Mouse (Mus musculus): Measurements from ENCODE around the gene Kif7. TPM values are rescaled to one million over a fixed set of nuclear protein-coding genes. Genes with fewer than 3 reads are reported as not detected.
A peak's percentile ranks its signal among the peaks of the same experiment; 100 is the strongest.

The Kif7 gene
- total RNA-seq, 2 experiments from 2014 or later = 0.27 to 0.40 TPM

DNA sequence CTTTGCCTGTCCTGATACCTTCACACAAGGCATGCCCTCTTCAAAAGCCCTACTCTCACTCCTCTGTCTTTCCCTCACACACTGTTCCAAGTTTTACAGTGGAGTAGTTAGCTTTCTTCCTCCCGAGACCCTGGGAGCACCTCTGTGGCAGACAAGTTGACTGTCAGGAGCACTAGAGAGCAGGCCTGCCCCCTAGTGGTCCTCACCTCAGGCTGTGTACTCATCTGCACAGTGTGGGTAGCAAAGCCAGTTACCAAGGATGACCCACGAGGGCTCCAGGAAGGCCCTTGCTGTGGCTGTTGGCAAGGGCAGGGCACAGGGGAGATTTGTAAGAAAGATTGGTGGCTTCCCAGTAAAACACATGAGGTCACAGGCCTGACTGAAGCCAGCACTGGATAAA is 11.6 kb upstream of the Kif7 start:
- DNase-seq (ENCODE audit: low spot score) = peak; percentile 33

DNA sequence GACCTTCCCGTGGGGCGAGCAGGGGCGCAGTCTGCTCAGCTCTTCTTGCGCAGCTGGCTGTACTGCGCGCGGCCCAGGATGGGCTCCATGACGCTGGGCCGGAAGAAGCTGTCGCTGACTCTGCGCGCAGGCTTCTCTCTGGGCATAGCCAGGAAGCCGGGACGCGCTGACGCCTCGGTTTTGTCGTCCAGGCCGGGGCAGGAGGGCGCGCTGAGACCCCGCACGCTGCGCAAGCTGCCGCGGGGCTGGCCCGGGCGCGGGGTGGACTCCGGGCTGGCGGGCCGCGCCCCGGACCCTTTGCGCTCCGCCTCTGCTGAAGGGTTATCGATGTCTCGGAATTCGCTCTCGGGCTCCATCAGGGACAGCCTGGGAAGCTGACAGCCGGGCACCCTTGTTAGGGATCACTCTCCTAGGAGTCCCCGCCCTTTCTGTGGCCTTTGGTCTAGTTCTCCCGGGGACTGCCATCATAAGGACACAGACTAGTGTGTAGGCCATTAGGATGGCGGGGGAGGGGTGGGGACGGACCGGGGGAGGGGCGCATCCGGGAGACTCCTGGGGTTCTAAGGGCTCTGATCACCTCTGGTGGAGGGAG is 6.0 kb upstream of the Kif7 start:
- peak; percentile 15 for DNase-seq (ENCODE audit: low spot score)

DNA sequence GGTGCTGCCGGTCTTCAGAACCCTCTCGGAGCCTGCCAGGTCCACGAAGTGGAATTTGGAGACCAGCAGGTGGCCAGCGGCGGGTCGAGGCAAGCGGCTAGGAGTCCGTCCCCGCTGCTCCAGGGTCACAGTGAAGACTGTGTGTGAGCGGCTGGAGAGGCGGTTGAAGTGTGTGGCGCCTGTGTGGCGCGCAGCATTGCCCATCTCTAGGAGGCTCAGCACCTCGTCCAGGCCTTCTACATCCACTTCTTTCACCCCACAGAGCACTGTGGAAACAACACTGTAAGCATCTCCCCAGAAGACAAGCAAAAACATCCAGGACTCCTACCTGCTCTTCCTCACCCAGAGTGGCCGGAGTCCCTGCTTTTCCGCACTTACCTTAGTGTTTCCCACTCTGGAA is 4.7 kb downstream of the Kif7 start:
- DNase-seq (ENCODE audit: low spot score) = no peak

DNA sequence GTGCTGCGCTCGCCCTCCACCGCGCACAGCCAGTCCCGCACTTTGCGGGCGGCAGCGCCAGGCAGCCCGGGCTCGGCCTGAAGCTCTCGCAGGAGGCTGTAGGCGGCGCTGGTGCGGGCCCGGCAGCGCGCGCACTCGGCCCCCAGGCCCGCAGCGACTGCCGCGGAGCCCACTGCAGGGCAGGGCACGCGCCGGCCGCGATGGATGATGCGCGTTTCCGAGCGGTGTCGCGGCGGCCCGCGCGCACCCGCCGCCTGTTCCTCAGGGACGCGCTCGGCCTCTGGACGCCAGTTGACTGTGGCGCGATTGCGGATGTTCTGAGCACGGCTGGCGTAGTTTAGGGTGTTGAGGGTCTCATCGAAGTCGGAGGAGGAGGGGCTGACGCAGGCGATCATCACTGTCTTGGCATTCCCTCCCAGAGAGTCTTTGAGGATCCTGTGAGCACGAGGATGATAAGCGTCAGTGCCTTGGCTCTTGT is 5.4 kb downstream of the Kif7 start:
- no peak for DNase-seq (ENCODE audit: low spot score)

DNA sequence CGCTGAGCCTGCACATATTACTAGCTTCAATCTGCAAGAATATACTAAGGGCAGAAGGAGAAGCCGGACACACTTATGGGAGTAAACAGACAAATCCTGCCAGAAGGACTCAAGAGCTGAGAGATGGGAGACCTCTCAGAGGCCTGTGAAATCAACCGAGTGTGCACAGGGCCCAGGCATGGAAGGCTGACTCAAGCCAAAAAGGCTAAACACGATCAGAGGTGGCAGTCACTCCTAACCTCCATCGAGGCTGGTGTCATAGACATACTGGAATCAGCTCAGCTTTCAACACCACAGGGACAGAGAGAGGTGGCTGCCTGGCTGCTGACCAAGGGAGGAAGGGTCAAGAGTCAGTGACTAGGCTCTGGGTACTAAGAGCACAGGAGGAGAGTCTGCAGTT is 10.3 kb downstream of the Kif7 start:
- DNase-seq (ENCODE audit: low spot score) = no peak

DNA sequence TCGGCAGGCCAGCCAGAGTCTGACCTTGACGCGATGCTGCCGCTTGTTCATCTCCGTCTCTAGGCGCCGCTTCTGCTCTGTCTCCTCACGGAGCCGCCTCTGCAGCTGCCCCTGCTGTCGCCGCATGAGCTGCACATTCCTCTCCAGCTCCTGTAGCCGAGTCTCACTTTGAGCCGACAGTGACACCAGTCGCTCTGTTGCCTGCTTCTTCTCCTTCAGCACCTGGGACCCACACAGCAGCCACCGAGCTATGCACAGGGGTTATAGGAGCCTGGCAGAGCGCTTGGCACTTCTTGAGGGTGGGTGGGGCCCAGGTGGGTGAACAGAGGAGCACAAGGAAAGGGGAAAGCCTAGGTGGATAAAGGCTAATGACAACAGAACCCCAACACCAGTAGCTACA is 12.8 kb downstream of the Kif7 start:
- DNase-seq (ENCODE audit: low spot score) = no peak

DNA sequence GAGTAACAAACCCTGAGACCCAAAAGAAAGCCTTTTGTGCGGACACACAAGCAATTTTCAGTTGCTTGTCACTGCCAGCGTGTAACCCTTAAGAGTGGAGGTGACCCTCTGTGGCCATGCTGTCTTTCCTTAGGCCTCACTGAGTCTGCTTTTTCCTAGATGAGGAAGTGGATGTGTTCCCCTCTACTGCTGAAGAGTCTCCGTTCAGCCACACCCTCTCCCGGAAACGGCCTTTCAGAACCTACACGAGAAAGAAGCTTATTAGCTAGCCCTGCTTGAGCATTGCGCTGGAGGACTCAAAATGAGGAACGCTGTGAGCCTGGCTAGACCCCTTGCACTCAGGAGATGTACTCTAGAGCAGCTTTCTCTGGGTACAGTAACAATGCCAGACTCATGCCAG is 19.0 kb downstream of the Kif7 start:
- DNase-seq (ENCODE audit: low spot score) = no peak

DNA sequence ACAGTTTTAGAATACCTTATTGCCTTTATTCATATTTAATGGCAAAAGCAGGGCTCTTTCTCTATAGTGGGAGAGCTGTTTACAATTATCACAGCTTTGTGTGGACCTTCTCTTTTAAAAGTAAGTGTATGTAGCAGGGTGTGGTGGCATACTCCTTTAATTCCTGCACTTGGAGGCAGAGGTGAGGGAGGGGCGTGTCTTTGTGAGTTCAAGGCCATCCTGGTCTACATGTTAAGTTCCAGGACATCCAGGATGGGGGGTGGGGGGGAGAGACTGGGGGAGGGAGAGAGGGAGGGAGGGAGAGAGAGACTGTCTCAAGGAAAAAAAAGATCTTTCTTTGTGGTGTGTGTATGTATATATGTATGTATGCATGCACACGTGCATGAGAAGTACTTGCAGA is 35.3 kb downstream of the Kif7 start:
- DNase-seq (ENCODE audit: low spot score) = no peak

DNA sequence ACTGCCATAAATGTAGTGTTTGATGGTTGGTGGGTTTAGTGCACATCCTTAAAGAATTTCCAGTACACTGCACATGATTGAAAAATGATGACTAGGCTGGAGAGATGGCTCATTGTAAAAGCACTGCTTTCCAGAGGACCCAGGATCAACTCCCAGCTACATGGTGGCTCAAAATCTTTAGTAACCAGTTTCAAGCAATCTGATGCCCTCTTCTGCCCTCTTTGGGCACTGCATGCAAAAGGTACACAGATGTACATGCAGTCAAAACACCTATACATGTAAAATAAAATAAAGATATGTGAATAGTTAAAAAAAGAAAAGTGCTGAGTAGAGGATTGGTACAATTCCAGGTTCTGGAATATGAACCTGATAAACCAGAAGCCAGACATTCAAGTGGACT is 36.3 kb downstream of the Kif7 start:
- no peak for DNase-seq (ENCODE audit: low spot score)

DNA sequence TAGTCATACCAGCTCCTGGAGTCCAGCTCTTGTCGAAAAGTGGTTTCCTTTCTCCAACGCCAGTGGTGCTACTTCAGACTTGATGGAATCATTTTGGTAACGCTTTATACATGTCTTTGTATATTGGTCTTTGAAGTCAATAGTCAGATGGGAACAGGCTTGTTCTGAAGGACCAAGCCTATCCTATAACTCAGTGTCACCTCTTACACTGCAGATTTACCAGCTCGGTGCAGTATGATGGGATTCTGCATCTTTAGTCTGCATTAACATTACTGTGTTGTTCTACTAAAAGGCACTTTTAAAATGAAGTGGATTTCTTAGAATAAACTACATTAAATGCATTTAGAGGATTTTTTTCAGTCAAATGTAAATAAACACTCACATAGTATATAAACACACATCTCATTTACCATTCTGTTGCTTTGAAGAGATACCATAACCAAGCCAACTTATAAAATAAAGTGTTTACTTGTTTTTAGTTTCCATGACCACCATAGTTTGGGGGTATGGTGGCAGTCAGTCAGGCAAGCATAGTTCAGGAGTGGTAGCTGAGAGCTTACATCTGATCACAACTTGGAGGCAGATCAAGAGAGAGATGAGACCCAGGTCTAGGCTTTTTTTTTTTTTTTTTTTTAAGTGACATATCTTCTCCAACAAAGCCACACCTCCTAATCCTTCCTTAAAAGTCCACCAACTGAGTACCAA is 44.5 kb downstream of the Kif7 start:
- no peak for DNase-seq (ENCODE audit: low spot score)

DNA sequence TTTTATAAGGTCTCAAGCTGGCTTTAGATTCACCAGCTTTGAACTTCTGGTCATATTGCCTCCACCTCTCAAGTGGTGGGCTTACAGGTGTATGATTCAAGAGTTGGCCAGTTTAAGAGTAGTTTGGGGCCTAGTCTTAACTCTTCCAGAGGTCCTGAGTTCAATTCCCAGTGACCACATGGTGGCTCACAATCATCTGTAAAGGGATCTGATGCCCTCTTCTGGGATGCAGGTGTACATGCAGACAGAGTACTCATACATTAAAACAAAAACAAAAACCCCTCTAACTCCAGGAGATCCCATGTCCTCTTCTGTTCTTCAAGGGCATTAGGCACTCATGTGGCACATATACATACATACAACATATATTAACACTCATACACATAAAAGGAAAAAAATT is 48.8 kb downstream of the Kif7 start:
- DNase-seq (ENCODE audit: low spot score) = no peak

DNA sequence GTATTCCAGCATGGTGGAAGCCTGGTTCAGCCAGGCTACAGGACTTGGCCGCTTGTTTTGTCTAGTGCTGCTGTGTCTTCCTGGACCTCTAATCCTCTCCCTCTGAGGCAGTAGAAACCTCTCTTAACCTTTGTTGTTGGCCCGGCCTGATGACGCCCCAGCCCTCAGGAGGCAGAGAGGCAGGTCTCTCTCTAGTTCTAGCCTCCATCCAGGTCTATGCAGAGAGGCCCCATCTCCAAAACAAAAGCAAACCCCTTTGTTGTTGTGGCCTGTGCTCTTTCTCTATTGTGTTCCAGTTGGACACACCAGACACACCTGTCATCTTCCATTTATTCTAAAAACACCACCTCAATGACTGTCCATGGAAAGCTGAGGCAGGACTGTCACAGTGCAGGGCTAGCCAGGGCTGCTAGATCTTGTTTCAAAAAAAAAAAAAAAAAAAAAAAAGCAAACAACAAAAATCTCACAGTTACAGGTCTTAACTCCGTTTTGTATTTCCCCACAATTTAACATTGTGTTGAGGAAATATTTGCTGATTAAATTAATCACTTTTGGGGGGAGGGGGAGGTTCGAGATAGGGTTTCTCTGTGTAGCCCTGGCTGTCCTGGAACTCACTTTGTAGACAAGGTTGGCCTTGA is 54.1 kb downstream of the Kif7 start:
- no peak for DNase-seq (ENCODE audit: low spot score)

DNA sequence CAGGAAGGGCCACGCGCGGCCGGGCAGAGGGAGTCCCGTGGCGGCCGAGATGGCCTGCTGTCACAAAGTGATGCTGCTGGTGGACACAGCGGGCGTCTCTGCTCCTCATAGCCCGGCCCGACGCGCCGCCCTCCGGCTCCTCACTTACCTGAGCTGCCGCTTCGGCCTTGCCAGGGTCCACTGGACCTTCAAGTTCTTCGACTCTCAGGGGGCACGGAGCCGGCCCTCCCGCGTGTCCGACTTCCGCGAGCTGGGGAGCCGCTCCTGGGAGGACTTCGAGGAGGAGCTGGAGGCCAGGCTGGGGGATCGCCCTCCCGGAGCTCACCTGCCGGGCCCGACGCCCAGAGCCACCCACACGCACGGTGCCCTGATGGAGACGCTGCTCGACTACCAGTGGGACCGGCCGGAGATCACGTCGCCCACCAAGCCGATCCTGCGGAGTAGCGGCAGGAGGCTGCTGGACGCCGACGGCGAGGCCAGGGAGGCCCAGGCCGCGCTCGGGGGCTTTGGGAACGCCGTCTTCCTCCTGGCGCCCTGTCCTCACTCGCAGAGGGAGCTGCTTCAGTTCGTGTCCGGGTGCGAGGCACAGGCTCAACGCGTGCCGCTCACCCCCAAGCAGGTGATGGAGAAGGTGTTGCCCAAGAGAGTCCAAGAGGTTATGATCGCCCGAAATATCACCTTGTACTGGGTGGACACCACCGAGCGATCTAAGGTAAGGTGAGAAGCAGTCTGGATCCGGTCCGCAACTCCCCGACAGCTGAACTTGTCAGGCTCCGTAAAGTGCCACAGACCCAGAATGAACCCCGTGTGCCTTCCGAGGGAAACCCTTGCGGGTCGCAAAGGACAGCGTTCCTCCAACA is 55.0 kb downstream of the Kif7 start:
- no peak for DNase-seq (ENCODE audit: low spot score)

DNA sequence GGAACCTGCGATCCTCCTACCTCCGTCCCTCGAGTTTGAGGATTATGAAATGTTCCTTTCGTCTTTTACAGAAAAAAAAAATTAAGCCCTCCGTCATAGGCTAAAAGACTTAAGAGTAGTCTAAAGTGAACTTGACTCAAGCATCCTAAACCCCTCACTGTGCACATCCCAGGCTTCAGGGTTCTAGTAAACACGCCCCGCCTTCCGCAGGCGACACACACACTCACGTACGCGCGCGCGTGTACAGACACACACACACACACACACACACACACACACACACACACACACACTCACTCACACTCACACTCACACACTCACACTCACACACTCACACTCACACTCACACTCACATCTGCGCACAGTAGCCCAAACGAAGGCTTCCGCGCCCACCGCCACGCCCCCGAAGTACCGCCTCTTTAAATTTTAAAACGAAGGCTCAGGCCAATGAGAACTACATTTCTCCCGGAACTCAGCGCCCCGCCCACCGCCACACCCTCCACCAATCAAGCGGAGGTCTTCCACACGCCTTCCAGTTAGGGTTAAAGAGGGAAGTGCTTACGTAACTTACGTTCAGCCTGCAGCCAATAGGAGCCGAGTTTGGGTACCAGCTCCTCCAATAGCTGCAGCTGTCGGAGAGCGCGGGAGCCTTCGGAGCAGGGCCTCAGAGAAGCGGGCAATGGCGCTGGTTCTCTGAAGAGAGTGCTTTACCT is 55.8 kb downstream of the Kif7 start, which contains the start of gene Ticrr:
Gene Ticrr (plus strand): TSS at position 619 of the 713 bp plus-strand sequence.
- peak; percentile 95 for DNase-seq (ENCODE audit: low spot score)

DNA sequence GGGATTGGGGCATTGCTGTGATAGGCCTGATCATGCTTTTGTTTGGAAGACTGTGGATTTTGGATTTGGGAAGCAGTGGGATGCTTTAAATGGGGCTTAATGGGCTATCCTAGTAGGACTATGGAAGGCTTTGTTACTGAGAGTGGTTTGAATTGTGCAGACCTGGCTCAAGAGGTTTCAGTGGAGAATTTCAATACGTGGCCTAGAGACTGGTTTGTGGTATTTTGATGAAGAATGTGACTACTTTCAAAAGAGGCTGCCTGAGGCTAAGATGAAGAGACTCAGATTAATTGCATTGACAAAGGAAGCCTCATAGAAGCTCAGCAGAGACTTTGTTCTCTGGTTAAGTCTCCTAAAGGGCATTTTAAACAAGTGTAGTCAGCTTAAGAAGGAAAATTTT is 60.9 kb downstream of the Kif7 start:
- DNase-seq (ENCODE audit: low spot score) = no peak

DNA sequence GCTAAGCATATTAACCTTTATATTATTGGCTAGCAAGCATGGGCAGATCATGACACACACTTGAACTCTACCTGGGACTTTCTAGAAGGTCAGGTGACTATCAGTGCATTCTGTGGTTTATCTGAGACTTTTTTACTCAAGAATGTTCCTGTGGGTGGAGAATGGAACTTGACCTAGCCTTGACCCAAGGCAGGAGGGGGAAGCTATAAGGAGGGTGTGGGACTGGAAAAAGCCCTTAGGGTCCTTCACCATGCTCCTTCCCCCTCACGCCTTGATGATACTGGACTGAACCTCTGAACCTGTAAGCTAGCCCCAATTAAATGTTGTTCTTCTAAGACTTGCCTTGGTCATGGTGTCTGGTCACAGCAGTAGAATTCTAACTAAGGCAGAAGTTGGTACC is 61.3 kb downstream of the Kif7 start:
- DNase-seq (ENCODE audit: low spot score) = no peak

DNA sequence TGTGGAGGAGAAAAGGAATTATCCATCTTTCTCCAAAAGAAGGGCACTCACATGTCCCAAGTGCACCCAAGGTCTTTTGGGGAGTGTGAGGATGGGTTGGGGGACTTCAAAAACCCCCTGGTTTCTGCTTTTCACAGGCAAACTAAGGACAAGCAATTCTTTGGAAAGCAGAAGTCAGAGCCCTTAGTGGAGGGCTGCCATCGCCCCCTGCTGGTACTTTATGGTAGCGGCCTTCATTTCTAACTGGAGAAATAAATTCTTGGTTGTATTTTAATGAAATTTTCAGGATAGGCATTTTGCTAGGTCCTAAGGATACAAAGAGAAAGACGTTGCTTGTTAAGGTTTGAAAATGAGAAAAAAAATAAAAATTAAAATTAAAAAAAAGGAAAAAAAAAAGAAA is 66.5 kb downstream of the Kif7 start:
- peak; percentile 7 for DNase-seq (ENCODE audit: low spot score)

Data from gastrocnemius, adult 18-20 months (tissue).